Mouse (Mus musculus): ENCODE data around the gene Trim21. TPM values are rescaled to one million over a fixed set of nuclear protein-coding genes. Genes with fewer than 3 reads are reported as not detected.

Gene Trim21
- polyA plus RNA-seq, 1 experiment from 2014 or later, result 0.72 TPM

DNA sequence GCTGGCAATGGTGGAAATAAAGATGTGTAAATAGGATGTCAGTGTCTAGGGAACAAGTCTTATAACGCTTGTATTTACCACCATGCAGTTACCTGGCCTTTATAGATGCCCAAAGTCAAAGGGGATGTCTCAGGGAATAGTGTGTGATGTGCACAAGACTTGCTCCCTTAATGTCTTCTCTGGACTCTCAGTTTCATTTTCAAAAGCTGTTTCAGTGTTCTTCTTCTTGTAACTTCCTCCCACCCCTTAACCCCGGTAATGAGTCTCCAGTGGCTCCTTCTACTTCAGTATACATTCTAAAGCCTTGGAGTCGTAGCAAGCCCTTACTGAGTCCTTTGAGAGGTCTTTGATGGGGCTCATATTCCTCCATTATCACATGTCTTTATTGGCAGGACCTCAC, 12.0 kb downstream of the Trim21 start:
- Histone ChIP-seq H3K36me3 (replicated peaks; ENCODE audit: control insufficient read depth, insufficient read depth, low read depth, low read length) (no peaks in the 10 kb centered on the region), H3K27me3 (ENCODE audit: control insufficient read depth, insufficient read depth, low read length) (no peaks in the 10 kb centered on the region), H3K4me2 (ENCODE audit: low read depth, low read length) (no peak overlapping the region), H3K27ac (replicated peaks; ENCODE audit: low read depth, low read length) (no peak overlapping the region), H3K4me1 (ENCODE audit: control insufficient read depth, insufficient read depth, low read length) (no peaks in the 10 kb centered on the region), H3K4me3 (ENCODE audit: low read depth, low read length) (no peak overlapping the region), H3K9ac (replicated peaks; ENCODE audit: low read length) (no peak overlapping the region), H3K9me3 (replicated peaks; ENCODE audit: control insufficient read depth, low read length) (no peaks in the 10 kb centered on the region)
- DNase-seq (ENCODE audit: low spot score) (no peak), ATAC-seq (replicated peaks; ENCODE audit: insufficient number of reproducible peaks, low FRiP score, low TSS enrichment, low read depth) (no peak)
- 76% methylated on average over 3 of the region's 3 CpGs for WGBS

DNA sequence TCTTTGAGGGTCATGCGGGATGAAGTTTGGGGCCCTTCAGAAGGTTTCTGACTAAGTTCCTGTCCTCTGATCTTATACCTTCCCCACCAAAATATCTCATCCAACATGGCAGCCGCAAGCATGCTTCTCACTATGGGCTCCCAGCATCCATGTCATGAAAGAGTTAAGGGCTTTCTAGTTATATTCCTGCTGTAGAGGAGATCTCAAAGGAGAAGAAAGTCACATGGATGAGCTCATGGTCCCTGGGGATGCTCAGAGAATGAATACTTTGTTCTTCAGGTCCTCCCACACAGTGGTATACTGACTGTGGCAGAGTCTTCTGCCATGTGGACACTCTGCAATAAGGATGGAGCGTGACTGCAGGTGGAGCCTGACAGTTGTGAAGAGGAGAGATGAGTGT, 15.7 kb downstream of the Trim21 start, which contains the start of gene Olfr549:
Gene Olfr549 (plus strand): TSS at position 301 of the 400 bp plus-strand sequence.
- WGBS, result 82% methylated on average over 3 of the region's 3 CpGs
- Histone ChIP-seq H3K27me3 (ENCODE audit: control insufficient read depth, insufficient read depth, low read length) (no peaks in the 10 kb centered on the region), H3K9ac (replicated peaks; ENCODE audit: low read length) (no peak within 1 kb of the TSS), H3K4me3 (ENCODE audit: low read depth, low read length) (no peak within 1 kb of the TSS), H3K27ac (replicated peaks; ENCODE audit: low read depth, low read length) (no peak within 1 kb of the TSS), H3K4me2 (ENCODE audit: low read depth, low read length) (no peak within 1 kb of the TSS), H3K4me1 (ENCODE audit: control insufficient read depth, insufficient read depth, low read length) (no peaks in the 10 kb centered on the region), H3K36me3 (replicated peaks; ENCODE audit: control insufficient read depth, insufficient read depth, low read depth, low read length) (no peaks in the 10 kb centered on the region), H3K9me3 (replicated peaks; ENCODE audit: control insufficient read depth, low read length) (no peaks in the 10 kb centered on the region)
- no peak for DNase-seq (ENCODE audit: low spot score)
- no peak for ATAC-seq (replicated peaks; ENCODE audit: insufficient number of reproducible peaks, low FRiP score, low TSS enrichment, low read depth)

DNA sequence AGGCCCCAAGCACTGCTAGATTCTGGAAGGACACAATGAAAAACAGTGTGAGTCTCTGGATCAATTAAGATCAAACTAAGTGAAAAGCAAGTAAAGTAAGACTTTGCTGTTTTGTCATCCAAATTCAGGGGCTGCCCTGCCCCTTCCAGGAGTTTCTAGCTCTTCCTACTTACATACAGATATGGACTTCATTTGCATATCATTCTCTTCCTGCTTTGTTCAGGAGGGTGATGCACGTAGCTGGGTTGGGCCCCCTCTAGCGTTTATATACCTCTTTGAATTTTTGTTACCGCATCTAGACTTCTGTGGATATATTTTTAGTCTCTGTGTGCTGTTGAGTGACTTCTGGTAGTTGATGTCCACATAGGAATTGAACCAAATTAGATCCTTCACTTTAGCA, 24.0 kb downstream of the Trim21 start:
- 64% methylated on average over 3 of the region's 3 CpGs for WGBS
- DNase-seq (ENCODE audit: low spot score), result no peak

DNA sequence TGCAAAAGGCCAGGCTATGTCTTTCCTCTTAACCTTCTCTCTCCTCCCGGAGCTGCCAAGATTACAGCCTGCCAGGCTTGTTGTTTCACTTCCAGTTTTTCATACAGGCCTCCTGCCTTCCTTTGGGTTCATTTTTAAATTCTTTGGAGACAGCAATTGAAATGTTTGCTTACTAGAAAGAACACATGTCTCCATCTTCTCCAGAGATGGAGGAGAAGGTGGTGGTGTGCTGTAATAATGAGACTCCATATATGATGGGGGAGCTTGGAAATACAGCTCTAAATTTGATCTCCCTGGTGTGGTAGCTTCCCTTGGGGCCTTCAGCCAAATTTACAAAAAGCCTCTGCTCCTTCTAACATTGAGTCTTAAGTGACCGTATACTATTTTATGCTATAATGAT, 24.7 kb downstream of the Trim21 start, which contains the start of gene Olfr548-ps1:
Gene Olfr548-ps1 (plus strand): TSS at position 301 of the 400 bp plus-strand sequence.
- no peak for DNase-seq (ENCODE audit: low spot score)
- Histone ChIP-seq H3K4me3 (ENCODE audit: low read depth, low read length) (no peak within 1 kb of the TSS), H3K36me3 (replicated peaks; ENCODE audit: control insufficient read depth, insufficient read depth, low read depth, low read length) (no peaks in the 10 kb centered on the region), H3K27ac (replicated peaks; ENCODE audit: low read depth, low read length) (no peak within 1 kb of the TSS), H3K9me3 (replicated peaks; ENCODE audit: control insufficient read depth, low read length) (no peaks in the 10 kb centered on the region), H3K9ac (replicated peaks; ENCODE audit: low read length) (no peak within 1 kb of the TSS), H3K27me3 (ENCODE audit: control insufficient read depth, insufficient read depth, low read length) (no peaks in the 10 kb centered on the region), H3K4me2 (ENCODE audit: low read depth, low read length) (no peak within 1 kb of the TSS), H3K4me1 (ENCODE audit: control insufficient read depth, insufficient read depth, low read length) (no peaks in the 10 kb centered on the region)
- no peak for ATAC-seq (replicated peaks; ENCODE audit: insufficient number of reproducible peaks, low FRiP score, low TSS enrichment, low read depth)
- 82% methylated on average over 2 of the region's 2 CpGs for WGBS

More for the DNA sequence above, 24.0 kb downstream of the Trim21 start:
- Histone ChIP-seq H3K27ac (replicated peaks; ENCODE audit: low read depth, low read length) (no peak overlapping the region), H3K9ac (replicated peaks; ENCODE audit: low read length) (no peak overlapping the region), H3K4me3 (ENCODE audit: low read depth, low read length) (no peak overlapping the region), H3K4me1 (ENCODE audit: control insufficient read depth, insufficient read depth, low read length) (no peaks in the 10 kb centered on the region), H3K36me3 (replicated peaks; ENCODE audit: control insufficient read depth, insufficient read depth, low read depth, low read length) (no peaks in the 10 kb centered on the region), H3K27me3 (ENCODE audit: control insufficient read depth, insufficient read depth, low read length) (no peaks in the 10 kb centered on the region), H3K9me3 (replicated peaks; ENCODE audit: control insufficient read depth, low read length) (no peaks in the 10 kb centered on the region), H3K4me2 (ENCODE audit: low read depth, low read length) (no peak overlapping the region)
- no peak for ATAC-seq (replicated peaks; ENCODE audit: insufficient number of reproducible peaks, low FRiP score, low TSS enrichment, low read depth)

DNA sequence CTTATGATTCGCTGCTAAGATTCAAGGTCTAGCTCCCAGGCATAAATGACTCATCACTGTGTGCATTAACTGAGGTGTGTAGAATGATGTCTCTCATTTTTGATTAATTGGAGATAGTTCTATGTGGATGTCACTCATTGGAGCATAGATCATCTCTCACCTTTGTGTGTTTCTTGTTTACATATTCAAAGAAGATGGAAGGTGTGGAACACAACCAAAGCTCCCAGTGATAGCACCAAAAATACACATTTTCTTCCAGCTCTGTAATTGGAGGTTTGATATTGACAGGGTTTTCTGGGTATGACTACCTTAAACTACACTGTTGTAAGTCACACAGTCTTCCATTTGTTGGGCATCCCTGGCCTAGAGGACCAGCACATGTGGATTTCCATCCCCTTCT, 30.8 kb downstream of the Trim21 start, which contains the start of gene Olfr547:
Gene Olfr547 (plus strand): TSS at position 301 of the 400 bp plus-strand sequence.
- DNase-seq (ENCODE audit: low spot score) (no peak), ATAC-seq (replicated peaks; ENCODE audit: insufficient number of reproducible peaks, low FRiP score, low TSS enrichment, low read depth) (no peak)
- 81% methylated on average over 1 of the region's 1 CpGs for WGBS
- H3K27me3 ChIP-seq (ENCODE audit: control insufficient read depth, insufficient read depth, low read length), result no peaks in the 10 kb centered on the region
- H3K4me1 ChIP-seq (ENCODE audit: control insufficient read depth, insufficient read depth, low read length), result no peaks in the 10 kb centered on the region
- no peak within 1 kb of the TSS for H3K27ac ChIP-seq (replicated peaks; ENCODE audit: low read depth, low read length)
- no peak within 1 kb of the TSS for H3K9ac ChIP-seq (replicated peaks; ENCODE audit: low read length)
- no peak within 1 kb of the TSS for H3K4me3 ChIP-seq (ENCODE audit: low read depth, low read length)
- H3K4me2 ChIP-seq (ENCODE audit: low read depth, low read length), result no peak within 1 kb of the TSS
- no peaks in the 10 kb centered on the region for H3K9me3 ChIP-seq (replicated peaks; ENCODE audit: control insufficient read depth, low read length)
- H3K36me3 ChIP-seq (replicated peaks; ENCODE audit: control insufficient read depth, insufficient read depth, low read depth, low read length), result no peaks in the 10 kb centered on the region

DNA sequence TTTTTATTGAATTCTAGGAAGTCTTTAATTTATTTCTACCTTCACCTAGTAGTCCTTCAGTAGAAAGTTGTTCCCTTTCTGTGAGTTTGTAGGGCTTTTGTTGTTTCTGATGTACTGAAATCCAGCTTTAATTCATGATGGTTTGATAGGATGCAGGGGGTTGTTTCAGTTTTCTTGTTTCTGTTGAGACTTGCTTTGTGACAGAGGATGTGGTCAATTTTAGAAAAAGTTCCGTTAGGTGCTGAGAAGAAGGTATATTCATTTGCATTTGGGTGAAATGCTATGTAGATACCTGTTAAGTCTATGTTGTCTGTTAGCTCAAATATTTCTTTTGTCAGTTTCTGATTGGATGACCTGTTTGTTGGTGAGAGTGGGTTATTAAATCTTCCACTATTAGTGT, 36.2 kb downstream of the Trim21 start:
- no peaks in the 10 kb centered on the region for H3K27me3 ChIP-seq (ENCODE audit: control insufficient read depth, insufficient read depth, low read length)
- 83% methylated on average over 1 of the region's 1 CpGs for WGBS

DNA sequence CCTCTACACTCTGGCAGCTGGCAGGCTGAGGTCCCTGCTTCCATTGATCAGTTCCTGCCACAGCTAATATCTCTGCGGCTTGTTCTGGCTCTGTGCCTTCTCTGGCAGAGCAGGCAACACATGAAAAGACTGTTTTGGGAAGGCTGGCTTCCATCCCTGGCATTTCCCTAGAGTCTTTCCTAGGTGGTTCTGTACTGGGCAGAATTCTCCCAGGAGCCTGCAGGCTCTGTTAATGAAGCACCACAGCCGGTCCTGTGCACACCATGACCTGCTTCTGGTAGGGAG, 48.3 kb downstream of the Trim21 start:
- Histone ChIP-seq H3K27me3 (ENCODE audit: control insufficient read depth, insufficient read depth, low read length) (no peaks in the 10 kb centered on the region; the same call in none of the 2 replicates), H3K4me2 (ENCODE audit: low read depth, low read length) (no peak overlapping the region), H3K4me1 (ENCODE audit: control insufficient read depth, insufficient read depth, low read length) (no peaks in the 10 kb centered on the region; the same call in 1 of the 2 replicates), H3K9me3 (replicated peaks; ENCODE audit: control insufficient read depth, low read length) (no peaks in the 10 kb centered on the region), H3K9ac (replicated peaks; ENCODE audit: low read length) (no peak overlapping the region), H3K27ac (replicated peaks; ENCODE audit: low read depth, low read length) (no peak overlapping the region), H3K4me3 (ENCODE audit: low read depth, low read length) (no peak overlapping the region), H3K36me3 (replicated peaks; ENCODE audit: control insufficient read depth, insufficient read depth, low read depth, low read length) (no peaks in the 10 kb centered on the region)
- DNase-seq (ENCODE audit: low spot score) (no peak), ATAC-seq (replicated peaks; ENCODE audit: insufficient number of reproducible peaks, low FRiP score, low TSS enrichment, low read depth) (no peak)
- WGBS, result 78% methylated on average over 2 of the region's 2 CpGs

More for the DNA sequence above, 36.2 kb downstream of the Trim21 start:
- no peak for ATAC-seq (replicated peaks; ENCODE audit: insufficient number of reproducible peaks, low FRiP score, low TSS enrichment, low read depth)
- Histone ChIP-seq H3K4me1 (ENCODE audit: control insufficient read depth, insufficient read depth, low read length) (no peaks in the 10 kb centered on the region), H3K27ac (replicated peaks; ENCODE audit: low read depth, low read length) (no peak overlapping the region), H3K4me2 (ENCODE audit: low read depth, low read length) (no peak overlapping the region), H3K9me3 (replicated peaks; ENCODE audit: control insufficient read depth, low read length) (no peaks in the 10 kb centered on the region), H3K4me3 (ENCODE audit: low read depth, low read length) (no peak overlapping the region), H3K36me3 (replicated peaks; ENCODE audit: control insufficient read depth, insufficient read depth, low read depth, low read length) (no peaks in the 10 kb centered on the region), H3K9ac (replicated peaks; ENCODE audit: low read length) (no peak overlapping the region)
- DNase-seq (ENCODE audit: low spot score), result no peak

DNA sequence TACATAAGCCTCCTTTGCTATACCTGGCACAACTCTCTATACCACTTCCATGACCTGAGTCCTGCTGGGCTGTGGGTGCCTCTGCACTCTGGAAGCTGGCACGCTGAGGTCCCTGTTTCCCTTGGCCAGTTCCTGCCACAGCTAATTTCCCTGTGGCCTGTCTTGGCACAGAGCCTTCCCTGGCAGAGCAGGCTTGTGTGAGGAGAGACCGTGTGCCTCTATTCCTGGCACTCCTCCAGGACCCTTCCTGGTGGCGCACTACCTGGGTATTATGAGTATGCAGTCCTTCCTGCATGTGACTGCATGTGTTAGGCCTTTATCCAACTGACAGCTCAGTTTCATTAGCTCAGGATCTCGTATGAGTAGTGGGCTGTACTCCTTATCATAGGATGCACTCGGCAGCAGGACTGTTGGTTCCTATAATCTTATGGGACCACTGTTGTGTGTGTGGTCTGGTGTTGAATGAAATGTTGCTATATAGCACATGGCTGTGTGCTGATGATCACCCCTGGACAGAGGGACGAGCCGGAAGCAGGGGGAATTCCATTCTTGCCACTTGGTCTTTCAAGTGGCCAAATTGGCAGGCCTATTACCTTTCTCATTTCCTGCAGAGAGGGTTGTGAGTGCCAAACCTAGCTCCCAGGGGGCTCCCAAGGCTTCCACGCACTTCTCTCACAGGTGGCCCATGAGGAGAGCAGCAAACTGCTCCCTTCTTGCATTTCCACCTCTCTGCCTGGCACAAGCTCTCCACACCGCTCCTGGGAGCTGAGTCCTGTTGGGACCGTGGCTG, 48.8 kb downstream of the Trim21 start:
- DNase-seq (ENCODE audit: low spot score) (no peak), ATAC-seq (replicated peaks; ENCODE audit: insufficient number of reproducible peaks, low FRiP score, low TSS enrichment, low read depth) (no peak)
- Histone ChIP-seq H3K9ac (replicated peaks; ENCODE audit: low read length) (no peak overlapping the region), H3K27ac (replicated peaks; ENCODE audit: low read depth, low read length) (no peak overlapping the region), H3K4me1 (ENCODE audit: control insufficient read depth, insufficient read depth, low read length) (no peaks in the 10 kb centered on the region; the same call in 1 of the 2 replicates), H3K36me3 (replicated peaks; ENCODE audit: control insufficient read depth, insufficient read depth, low read depth, low read length) (no peaks in the 10 kb centered on the region), H3K4me3 (ENCODE audit: low read depth, low read length) (no peak overlapping the region), H3K9me3 (replicated peaks; ENCODE audit: control insufficient read depth, low read length) (no peaks in the 10 kb centered on the region), H3K27me3 (ENCODE audit: control insufficient read depth, insufficient read depth, low read length) (no peaks in the 10 kb centered on the region; the same call in none of the 2 replicates), H3K4me2 (ENCODE audit: low read depth, low read length) (no peak overlapping the region)
- WGBS, result 78% methylated on average over 10 of the region's 10 CpGs

All from embryonic facial prominence, embryonic 11.5 days (tissue).